Mouse (Mus musculus) spleen, adult 2 months (tissue): ENCODE data around the gene Dnah11.

Experiments used
- CTCF ChIP-seq: fragments of 200-500 bp; IDR thresholded peaks from 2 replicates; pipeline ENCODE4 v1.5.1; 2011; ENCODE audit warnings: mild to moderate bottlenecking, inconsistent platforms; ENCODE audit not compliant: insufficient read depth, insufficient read length, insufficient replicate concordance; ENCODE audit errors: extremely low read depth
- POLR2A ChIP-seq: fragments of 200-500 bp; IDR thresholded peaks from 2 replicates; pipeline ENCODE4 v1.6.1; 2011; ENCODE audit warnings: low read depth, low read length, inconsistent platforms

DNA sequence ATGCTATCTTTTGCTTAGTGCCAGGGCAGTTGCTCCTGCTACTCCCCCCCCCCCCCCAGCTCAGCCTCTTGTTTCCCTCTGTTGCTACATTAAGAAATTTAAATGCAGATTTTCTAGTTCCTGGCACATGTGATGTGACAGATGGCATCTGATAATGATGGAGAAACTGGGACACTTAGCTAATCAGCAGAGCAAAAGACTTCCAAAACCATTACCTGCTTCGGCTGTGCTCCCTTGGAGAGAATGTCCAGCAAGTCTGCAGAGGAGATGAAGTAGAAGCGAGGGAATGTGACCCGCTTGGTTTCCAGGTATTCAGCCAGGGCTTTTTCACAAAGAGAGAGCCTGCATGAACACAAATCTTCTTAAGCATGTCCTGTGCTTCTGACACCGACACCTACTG, 94.3 kb downstream of the Dnah11 start:
- no peak for TF ChIP-seq CTCF
- no peak for TF ChIP-seq POLR2A
